Mouse (Mus musculus) spleen, adult 2 months (tissue): Measurements from ENCODE around the gene Cdc42se1.

Experiments
- CTCF ChIP-seq: fragments of 200-500 bp; IDR thresholded peaks from 2 replicates; pipeline ENCODE4 v1.5.1; 2011; ENCODE audit warnings: mild to moderate bottlenecking, inconsistent platforms; ENCODE audit not compliant: insufficient read depth, insufficient read length, insufficient replicate concordance; ENCODE audit errors: extremely low read depth
- POLR2A ChIP-seq: fragments of 200-500 bp; IDR thresholded peaks from 2 replicates; pipeline ENCODE4 v1.6.1; 2011; ENCODE audit warnings: low read depth, low read length, inconsistent platforms

- TF ChIP-seq CTCF, result no peak
- no peak for TF ChIP-seq POLR2A
These were observed 28.4 kb downstream of the Cdc42se1 start for GRCm38 (mm10) chr3:95256931-95257330.
